Mouse (Mus musculus) midbrain, embryonic 11.5 days (tissue): ENCODE data around the gene Cdc6. TPM values are rescaled to one million over a fixed set of nuclear protein-coding genes. Genes with fewer than 3 reads are reported as not detected.
A peak's percentile ranks its signal among the peaks of the same experiment; 100 is the strongest.

Source experiments
- ATAC-seq: fragments of 200-750 bp; cut with Nextera tagmentation; 2 replicates; pipeline ENCODE4 v1.8.0; 2017; ENCODE audit warnings: moderate TSS enrichment, moderate library complexity; ENCODE audit not compliant: low FRiP score
- DNase-seq: peaks from one replicate; pipeline ENCODE4 v3.0.0; 2015; ENCODE audit warnings: low spot score; ENCODE audit errors: missing footprints
- H3K27ac ChIP-seq: fragments of 300-500 bp; sonication (generic); 2 replicates; pipeline ENCODE4 v1.5.1; 2014; ENCODE audit warnings: low read depth, low read length
- H3K27me3 ChIP-seq: fragments of 300-500 bp; sonication (generic); 2 replicates; pipeline ENCODE4 v1.6.1; 2014; ENCODE audit warnings: mild to moderate bottlenecking, low read length, moderate library complexity, mixed read lengths; ENCODE audit not compliant: control insufficient read depth, insufficient read depth
- H3K36me3 ChIP-seq: fragments of 300-500 bp; sonication (generic); 2 replicates; pipeline ENCODE4 v1.6.1; 2014; ENCODE audit warnings: mild to moderate bottlenecking, low read length, moderate library complexity, mixed read lengths; ENCODE audit not compliant: control insufficient read depth, insufficient read depth
- H3K4me1 ChIP-seq: fragments of 300-500 bp; sonication (generic); 2 replicates; pipeline ENCODE4 v1.6.1; 2014; ENCODE audit warnings: low read length; ENCODE audit not compliant: control insufficient read depth, insufficient read depth
- H3K4me2 ChIP-seq: fragments of 300-500 bp; sonication (generic); 2 replicates; pipeline ENCODE4 v1.6.1; 2014; ENCODE audit warnings: mild to moderate bottlenecking, moderate library complexity
- H3K4me3 ChIP-seq: fragments of 300-500 bp; sonication (generic); 2 replicates; pipeline ENCODE4 v1.5.1; 2014; ENCODE audit warnings: low read depth, low read length
- H3K9ac ChIP-seq: fragments of 300-500 bp; sonication (generic); 2 replicates; pipeline ENCODE4 v1.6.1; 2014; ENCODE audit warnings: low read length
- H3K9me3 ChIP-seq: fragments of 300-500 bp; sonication (generic); 2 replicates; pipeline ENCODE4 v1.6.1; 2016; ENCODE audit warnings: low read length; ENCODE audit not compliant: control insufficient read depth
- WGBS: fragments of 180-500 bp; shearing (Covaris S2); extraction: QIAGEN DNeasy Blood & Tissue Kit; methylation state at CpG from one replicate; pipeline ENCODE4 v1.1.7; 2014; 5-methylcytosine and 5-hydroxymethylcytosine counted together
- polyA plus RNA-seq: library from polyadenylated mRNA; unstranded; fragments of >200 nt; fragmentation: Nextera tagmentation; extraction: Ambion mirVana; gene quantifications from 2 replicates; pipeline ENCODE4 v1.2.1, GENCODE M21; 2014

Cdc6 gene
- polyA plus RNA-seq, 1 experiment from 2014 or later = 45.0 TPM

DNA sequence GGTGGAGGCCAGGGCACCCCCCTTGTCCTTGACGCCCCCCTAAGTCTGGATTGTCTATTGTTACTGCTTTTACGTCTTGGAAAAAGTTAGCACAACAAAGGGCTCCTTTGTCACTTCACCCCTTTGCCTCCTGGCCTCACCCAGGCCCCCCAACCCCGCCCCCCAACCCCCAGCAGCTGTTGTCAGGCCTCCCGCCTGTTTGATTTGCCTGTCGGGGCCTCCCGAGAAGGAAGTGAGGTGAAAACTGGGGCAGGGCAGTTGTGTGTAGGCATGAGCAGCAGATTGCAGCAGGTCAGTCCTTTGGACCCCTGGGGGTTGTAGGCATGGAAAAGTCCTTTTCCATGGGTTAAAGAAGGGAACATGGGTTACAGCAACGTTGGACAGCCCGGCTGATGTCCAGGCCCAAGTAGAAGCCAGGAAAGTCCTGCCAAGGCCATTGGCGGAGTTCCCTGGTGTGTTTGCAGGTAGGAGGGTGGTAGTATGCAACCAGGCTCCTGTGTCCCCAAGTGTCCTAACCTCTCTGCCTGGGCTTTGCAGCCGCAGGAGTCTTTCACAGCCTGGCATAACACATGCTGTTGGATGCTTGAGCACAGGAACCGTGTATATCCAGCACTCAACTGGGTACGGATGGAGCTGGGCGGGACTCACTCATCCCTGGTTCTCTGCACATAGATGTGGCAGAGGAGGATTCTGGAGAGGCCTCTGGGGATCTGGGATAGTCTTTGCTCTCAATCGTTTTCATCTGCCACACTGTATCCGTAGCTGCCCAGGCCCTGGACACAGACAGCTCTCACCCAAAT is 57.2 kb downstream of the Cdc6 start:
- Histone ChIP-seq H3K27me3 (peaks cover 26% of the 10 kb centered on the region), H3K36me3 (no peaks in the 10 kb centered on the region), H3K9ac (peak overlapping the region; percentile 54), H3K4me1 (peaks cover 96% of the 10 kb centered on the region), H3K27ac (peak overlapping the region; percentile 10; the same call in 1 of the 2 replicates), H3K9me3 (no peaks in the 10 kb centered on the region), H3K4me3 (peak overlapping the region; percentile 4; the same call in 1 of the 2 replicates), H3K4me2 (peak overlapping the region; percentile 34)
- DNase-seq = peak; percentile 90
- 19% methylated on average over 15 of the region's 15 CpGs for WGBS
- ATAC-seq = no peak

DNA sequence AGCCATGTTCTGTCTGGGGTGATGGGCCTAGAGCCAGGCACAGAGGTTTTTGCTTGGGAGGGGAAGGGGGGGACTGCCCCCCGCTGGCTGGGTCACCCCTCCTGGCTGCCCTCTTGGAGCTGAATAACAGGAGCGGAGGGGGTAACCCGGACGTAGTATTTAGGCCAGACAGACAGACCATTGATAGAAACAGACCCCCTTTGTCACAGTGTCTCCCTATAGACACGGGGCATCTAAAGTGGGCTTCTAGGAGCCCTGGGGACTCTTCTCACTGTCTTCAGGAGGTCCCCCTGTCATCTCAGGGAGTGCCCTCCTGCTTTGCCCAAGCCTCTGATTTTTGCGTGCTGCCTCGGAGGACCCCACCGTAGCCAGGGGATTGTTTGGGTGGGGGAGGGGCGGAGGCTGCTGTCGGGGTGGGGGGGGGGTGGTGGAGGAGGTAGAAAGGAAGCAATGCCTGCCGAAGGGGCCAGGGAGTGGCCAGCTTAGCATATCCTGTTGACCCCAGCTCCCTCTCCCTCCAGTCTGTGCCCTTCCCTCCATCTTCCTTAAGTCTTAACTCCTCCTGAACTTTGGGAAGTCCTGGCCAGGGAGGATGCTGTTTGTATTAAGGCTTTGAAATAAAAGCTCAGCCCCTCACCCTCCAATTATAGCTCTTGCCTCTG is 57.9 kb downstream of the Cdc6 start:
- DNase-seq (peak; percentile 87), ATAC-seq (no peak)
- peak overlapping the region; percentile 30; the same call in 1 of the 2 replicates for H3K27ac ChIP-seq
- 4% methylated on average over 11 of the region's 11 CpGs for WGBS
- H3K36me3 ChIP-seq = no peaks in the 10 kb centered on the region
- H3K4me2 ChIP-seq = peak overlapping the region; percentile 34
- H3K9ac ChIP-seq = peak overlapping the region; percentile 54
- H3K9me3 ChIP-seq = no peaks in the 10 kb centered on the region
- H3K4me1 ChIP-seq = peaks cover 99% of the 10 kb centered on the region
- H3K27me3 ChIP-seq = peaks cover 24% of the 10 kb centered on the region
- peak overlapping the region; percentile 4; the same call in 1 of the 2 replicates for H3K4me3 ChIP-seq

DNA sequence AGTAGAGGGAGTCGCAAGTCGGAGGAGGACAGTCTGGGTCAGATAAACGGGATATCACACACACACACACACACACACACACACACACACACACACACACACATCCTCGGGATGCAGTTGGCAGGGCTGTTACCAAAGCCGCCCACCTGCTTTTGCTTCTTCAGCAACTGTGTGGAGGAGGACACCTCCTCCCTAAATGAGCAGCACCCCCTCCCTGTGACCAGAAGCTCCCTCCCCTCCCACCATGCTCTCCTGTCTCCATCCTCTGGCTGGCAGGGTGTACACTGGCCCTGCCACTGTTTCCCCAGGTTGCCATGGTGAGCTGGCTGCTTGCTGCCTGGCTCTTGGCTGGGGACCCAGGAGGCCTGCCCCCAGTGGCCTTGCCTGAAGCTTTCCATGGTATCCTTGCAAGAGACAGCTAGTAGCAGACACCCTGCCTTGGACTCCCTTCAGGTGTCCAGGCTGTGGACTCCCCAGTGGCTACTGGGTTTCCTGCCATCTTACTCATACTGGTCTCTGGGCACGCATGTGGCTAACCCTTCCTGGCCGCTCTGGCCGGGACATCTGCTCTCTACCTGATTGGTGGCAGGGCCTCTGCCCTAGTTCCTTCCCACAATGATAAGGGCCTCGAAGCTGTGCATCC is 59.0 kb downstream of the Cdc6 start:
- Histone ChIP-seq H3K4me3 (no peak overlapping the region), H3K4me1 (peaks cover 91% of the 10 kb centered on the region), H3K27ac (0 out of 2 replicates have a peak overlapping the region, but pooled peaks have one; percentile 30), H3K27me3 (peaks cover 15% of the 10 kb centered on the region), H3K9ac (0 out of 2 replicates have a peak overlapping the region, but pooled peaks have one; percentile 34), H3K9me3 (no peaks in the 10 kb centered on the region), H3K4me2 (peak overlapping the region; percentile 7; the same call in 1 of the 2 replicates), H3K36me3 (no peaks in the 10 kb centered on the region)
- DNase-seq = peak; percentile 89
- 35% methylated on average over 9 of the region's 9 CpGs for WGBS
- 0 out of 2 replicates have a peak, but pooled peaks have one; percentile 18 for ATAC-seq

DNA sequence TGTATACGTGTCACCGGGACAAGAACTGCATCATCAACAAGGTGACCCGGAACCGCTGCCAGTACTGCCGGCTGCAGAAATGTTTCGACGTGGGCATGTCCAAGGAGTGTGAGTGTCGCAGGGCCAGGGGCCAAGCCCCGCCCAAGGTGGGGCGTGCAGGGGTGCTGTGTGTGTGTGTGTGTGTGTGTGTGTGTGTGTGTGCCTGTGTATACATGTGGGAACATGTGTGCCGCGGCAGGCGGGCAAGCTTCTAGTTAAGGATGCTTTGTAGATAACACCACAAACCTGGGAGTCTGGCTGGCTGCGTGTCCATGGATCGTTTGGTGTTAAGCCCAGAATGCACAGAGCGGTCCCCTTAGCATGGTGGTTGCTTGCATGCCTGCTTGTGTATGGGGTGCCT is 60.5 kb downstream of the Cdc6 start:
- peaks cover 76% of the 10 kb centered on the region for H3K4me1 ChIP-seq
- no peaks in the 10 kb centered on the region for H3K36me3 ChIP-seq
- H3K27me3 ChIP-seq = peaks cover 1% of the 10 kb centered on the region
- no peak for DNase-seq
- no peak for ATAC-seq
- H3K27ac ChIP-seq = peak overlapping the region; percentile 89
- 80% methylated on average over 16 of the region's 16 CpGs for WGBS
- H3K4me3 ChIP-seq = no peak overlapping the region
- peak overlapping the region; percentile 38; the same call in 1 of the 2 replicates for H3K9ac ChIP-seq
- no peaks in the 10 kb centered on the region for H3K9me3 ChIP-seq
- peak overlapping the region; percentile 47 for H3K4me2 ChIP-seq

DNA sequence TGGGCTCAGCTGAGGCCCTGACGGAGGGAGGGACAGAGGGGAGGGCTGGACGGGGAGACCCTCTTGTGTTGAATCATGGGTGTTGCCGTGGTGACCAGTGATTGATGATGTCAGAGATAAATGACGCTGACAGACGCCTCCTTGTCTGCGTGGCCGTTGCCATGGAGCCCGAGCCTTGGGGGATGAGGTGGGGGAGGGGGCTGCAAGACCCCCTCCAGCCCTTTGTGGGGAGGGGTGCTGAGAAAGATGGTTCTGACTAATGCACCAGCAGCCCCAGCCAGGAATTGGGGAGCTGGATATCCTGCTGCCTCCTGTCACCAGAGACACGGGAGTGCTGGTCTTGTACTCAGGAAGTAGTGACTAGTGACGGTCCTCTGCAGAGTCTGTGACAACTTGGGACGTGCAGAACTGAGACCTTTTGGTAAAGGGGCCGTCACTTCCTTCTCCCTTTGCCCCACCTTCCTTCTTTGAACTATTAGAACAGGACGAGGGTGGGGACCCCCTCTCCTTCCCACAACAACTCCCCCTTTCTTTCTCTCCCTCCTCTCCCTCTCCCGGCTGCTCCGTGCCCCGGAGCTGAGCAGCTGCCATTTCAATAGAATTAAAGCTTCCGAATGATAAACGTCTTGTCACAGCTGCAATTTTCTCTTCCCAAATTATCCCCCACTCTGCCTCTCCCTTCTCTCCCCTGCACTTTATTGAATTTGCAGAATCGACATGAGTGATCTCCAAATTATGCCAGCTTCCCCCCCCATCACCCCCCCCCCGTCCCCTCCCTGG is 61.3 kb downstream of the Cdc6 start:
- Histone ChIP-seq H3K27me3 (no peaks in the 10 kb centered on the region), H3K9me3 (no peaks in the 10 kb centered on the region), H3K4me1 (peaks cover 68% of the 10 kb centered on the region), H3K4me2 (peak overlapping the region; percentile 47), H3K36me3 (no peaks in the 10 kb centered on the region; the same call in 1 of the 2 replicates), H3K9ac (peak overlapping the region; percentile 54), H3K27ac (peak overlapping the region; percentile 89), H3K4me3 (peak overlapping the region; percentile 18)
- ATAC-seq (peak; percentile 70), DNase-seq (peak; percentile 97)
- 8% methylated on average over 20 of the region's 20 CpGs for WGBS

DNA sequence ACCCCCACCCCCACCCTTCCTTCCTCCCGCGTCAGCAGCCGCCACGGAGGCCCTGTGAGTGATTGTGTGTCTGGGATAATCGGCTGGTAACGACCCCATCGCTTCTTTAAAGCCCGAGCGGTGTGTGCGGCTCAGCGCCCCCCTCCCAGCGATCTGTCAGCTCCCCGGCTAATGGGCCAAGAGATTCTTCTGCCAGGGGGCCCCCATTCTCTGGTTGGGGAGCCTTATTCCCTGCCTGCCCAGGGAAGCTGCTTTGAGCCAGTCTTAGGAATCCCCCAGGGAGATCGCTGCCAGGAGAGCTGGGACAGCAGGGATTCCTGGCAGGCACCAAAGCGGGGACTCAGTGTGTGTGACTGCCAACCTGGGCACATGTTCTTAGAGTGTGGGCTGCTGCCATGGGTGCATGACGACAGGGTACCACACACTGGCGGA is 61.9 kb downstream of the Cdc6 start:
- Histone ChIP-seq H3K9me3 (no peaks in the 10 kb centered on the region), H3K27me3 (no peaks in the 10 kb centered on the region), H3K4me2 (peak overlapping the region; percentile 47), H3K4me1 (peaks cover 62% of the 10 kb centered on the region), H3K4me3 (peak overlapping the region; percentile 18), H3K9ac (peak overlapping the region; percentile 54; the same call in 1 of the 2 replicates), H3K36me3 (no peaks in the 10 kb centered on the region; the same call in 1 of the 2 replicates), H3K27ac (peak overlapping the region; percentile 89)
- DNase-seq (peak; percentile 93), ATAC-seq (0 out of 2 replicates have a peak, but pooled peaks have one; percentile 12)
- WGBS = 20% methylated on average over 14 of the region's 17 CpGs

DNA sequence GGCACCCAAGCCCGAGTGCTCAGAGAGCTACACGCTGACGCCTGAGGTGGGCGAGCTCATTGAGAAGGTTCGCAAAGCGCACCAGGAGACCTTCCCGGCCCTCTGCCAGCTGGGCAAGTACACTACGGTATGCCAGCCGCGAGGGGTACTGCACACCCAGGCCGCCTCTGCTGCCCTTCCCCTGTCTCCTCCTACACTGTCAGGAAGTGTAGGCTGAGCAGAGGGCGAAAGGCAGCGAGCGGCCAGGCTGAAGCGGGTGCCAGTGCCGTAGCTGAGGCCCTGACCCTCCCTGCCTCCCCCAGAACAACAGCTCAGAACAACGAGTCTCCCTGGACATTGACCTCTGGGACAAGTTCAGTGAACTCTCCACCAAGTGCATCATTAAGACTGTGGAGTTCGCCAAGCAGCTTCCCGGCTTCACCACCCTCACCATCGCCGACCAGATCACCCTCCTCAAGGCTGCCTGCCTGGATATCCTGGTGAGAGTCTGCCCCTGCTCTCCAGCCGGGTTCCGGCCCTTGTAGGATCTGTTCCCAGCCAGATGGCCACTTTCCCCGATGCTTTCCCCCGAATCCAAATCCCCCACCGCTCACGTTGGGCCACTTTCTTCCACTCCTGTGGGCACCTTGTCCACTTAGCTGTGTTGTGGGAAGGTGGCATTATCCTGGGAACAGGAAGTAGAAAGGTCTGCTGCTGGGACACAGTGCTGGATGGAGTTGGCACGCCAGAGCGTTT is 62.8 kb downstream of the Cdc6 start:
- Histone ChIP-seq H3K4me2 (no peak overlapping the region; the same call in 1 of the 2 replicates), H3K4me1 (peaks cover 54% of the 10 kb centered on the region), H3K4me3 (no peak overlapping the region), H3K27ac (no peak overlapping the region), H3K9ac (peak overlapping the region; percentile 6; the same call in 1 of the 2 replicates), H3K9me3 (no peaks in the 10 kb centered on the region), H3K27me3 (no peaks in the 10 kb centered on the region), H3K36me3 (no peaks in the 10 kb centered on the region; the same call in 1 of the 2 replicates)
- no peak for ATAC-seq
- WGBS = 70% methylated on average over 29 of the region's 29 CpGs
- DNase-seq = peak; percentile 89
